Mouse (Mus musculus): ENCODE results near the gene Slc35f3. TPM values are rescaled to one million over a fixed set of nuclear protein-coding genes. Genes with fewer than 3 reads are reported as not detected.

Slc35f3 gene
- 10 to 100 TPM; 34.4 to 38.4 TPM for total RNA-seq (2021)
- long read RNA-seq, experiment 1, transcript Slc35f3-201 (7 exons, 2,309 nt): major isoform, 16 of 42 reads
- long read RNA-seq, experiment 1, partial matches to known transcripts: 14 of 42 reads
- long read RNA-seq, experiment 1, other reads (novel, unspliced or antisense): 12 of 42 reads
- long read RNA-seq, experiment 2, transcript Slc35f3-201 (7 exons, 2,309 nt): major isoform, 30 of 60 reads
- long read RNA-seq, experiment 2, partial matches to known transcripts: 14 of 60 reads
- long read RNA-seq, experiment 2, other reads (novel, unspliced or antisense): 16 of 60 reads

DNA sequence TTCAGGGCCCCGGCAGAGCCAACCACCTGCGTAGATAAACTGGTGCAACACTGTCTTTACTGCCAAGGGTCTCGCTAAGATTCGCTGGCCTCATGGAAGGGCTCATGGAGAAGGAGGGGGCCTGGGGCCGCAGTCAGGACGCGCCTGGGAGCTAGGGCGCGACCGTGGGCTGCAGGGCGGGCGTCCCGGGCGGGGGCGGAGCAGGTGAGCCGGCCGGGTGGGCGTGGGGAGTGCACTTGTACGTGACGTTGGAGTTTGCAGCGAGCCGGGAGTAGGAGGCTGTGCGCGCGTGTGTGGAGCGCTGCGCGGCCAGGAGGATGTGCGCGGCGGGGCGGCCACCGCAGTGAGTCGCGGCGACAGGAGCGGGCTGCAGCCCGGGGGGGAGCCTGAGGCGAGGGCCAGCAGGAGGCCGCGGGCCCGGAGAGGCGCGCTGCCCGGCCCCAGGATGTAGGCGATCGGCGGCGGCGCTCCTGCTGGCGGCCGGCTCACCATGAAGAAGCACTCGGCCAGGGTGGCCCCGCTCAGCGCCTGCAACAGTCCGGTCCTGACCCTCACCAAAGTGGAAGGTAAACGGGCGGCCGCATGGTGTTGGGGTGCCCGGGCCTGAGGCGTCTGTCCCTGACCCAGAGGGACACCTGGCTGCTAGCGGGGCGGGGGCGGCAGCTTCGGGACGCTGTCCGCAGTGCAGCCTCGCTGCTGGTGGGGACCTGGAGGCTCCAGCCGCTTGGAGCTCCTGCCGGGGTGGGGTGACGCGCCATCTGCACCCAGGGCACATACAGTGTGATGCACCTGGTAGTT is at the start of gene Slc35f3:
TSS of gene Slc35f3 (plus strand) at position 263 of the 798 bp plus-strand sequence.
- DNase-seq (ENCODE audit: low spot score in 2 of 2): peak; percentile 49 to 54

DNA sequence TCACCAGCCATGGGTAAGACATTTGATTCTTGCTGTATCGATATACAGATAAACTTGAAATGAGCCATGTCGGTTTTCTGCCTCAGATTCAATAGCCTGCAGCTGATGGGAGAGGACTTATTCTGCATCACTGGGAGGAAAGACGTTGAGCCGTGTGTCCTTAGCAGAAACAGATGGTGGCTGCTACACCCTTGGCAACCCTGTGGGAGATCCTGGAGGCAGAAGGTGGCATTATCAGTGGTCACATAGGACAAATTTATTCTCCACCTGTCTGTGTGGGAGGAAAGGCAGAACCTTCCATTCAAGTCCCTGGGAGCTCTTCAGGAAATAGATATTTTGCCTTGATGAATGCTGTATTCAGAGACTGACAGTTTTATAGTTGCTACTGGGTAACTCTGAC is 47.9 kb upstream of the Slc35f3 start:
- no peak for DNase-seq (ENCODE audit: low spot score in 2 of 2)

DNA sequence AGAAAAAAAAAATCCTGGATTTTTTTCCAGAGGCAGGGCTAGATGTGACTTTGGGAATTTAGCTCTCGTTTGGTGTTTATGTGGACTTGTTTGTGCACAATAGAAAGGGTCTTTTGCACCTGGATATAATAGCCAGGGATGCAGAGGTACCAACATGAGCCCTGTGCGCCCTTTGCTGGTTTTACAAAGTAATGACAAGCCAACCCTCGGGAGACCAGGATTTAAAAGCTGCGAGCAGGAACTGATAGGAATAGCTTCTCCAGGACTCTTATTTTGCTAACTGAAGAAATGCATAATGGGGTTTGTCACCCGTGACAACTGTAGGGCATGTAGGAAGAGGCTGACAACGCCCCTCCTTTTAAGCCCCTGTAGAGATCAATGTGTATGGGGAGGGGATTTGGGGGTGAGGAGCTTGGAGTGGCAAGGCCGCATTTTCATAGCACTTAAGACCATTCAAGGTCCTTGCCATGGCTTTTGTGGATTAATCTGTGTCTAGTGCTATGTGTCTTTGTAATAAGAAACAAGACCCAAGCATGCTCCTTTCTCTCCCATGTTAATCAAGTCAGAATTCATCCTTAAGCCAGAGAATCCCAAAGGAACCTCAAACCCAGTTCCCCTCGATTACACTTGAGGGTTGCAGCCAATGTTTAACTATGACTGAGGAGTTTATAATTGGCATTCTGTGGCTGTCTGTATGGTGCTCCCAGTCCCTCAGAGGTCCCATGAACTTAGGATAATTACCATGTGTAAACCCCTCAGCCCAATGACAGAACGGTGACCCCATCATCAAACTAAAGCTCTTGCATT is 41.6 kb upstream of the Slc35f3 start:
- peak in 1 of 2 experiments; percentile 28 for DNase-seq (ENCODE audit: low spot score in 2 of 2)

DNA sequence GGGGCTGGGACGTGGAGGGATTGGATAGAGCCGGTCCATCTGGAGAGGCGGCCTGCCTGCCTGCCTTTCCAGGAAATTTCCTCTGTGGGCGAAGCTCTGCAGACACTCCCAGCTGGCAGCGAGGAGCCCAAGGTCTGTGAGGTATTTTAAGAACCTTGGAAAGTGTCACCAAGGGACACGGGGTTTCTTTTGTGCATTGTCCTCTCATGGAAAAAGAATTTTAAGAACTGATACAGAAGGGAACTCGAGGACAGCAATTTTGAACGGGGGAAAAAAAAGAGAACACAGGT is 41.0 kb upstream of the Slc35f3 start:
- peak; percentile 29 to 31 for DNase-seq (ENCODE audit: low spot score in 2 of 2)

DNA sequence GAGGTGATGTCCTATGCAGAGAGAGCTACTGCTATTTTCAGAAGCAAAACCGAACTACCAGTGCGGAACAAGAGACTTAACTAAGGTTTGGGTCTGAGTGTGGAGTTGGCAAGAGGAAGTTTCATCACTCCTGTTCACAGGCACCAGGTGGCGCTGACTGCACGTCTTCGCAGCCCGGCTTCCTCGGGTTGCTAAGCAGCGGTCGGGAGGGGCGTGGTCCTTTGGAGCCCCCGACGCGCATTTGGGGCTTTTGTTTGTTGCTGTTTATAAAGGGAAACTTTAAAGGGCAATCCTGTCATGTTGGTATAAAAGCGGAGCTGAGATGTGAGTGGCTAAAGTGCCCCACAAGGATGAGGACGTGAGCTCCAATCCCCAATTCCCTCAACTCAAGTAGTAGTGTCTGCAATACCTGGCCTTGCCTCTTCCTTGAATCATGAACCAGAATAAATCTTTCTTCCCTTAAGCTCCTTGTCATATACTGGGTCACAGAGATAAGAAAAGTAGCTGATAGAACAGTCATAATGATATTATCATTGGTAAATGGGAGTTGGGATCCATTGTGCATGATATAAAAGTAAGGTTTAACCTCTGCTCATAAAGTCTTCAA is 40.1 kb upstream of the Slc35f3 start:
- peak; percentile 75 to 84 for DNase-seq (ENCODE audit: low spot score in 2 of 2)

DNA sequence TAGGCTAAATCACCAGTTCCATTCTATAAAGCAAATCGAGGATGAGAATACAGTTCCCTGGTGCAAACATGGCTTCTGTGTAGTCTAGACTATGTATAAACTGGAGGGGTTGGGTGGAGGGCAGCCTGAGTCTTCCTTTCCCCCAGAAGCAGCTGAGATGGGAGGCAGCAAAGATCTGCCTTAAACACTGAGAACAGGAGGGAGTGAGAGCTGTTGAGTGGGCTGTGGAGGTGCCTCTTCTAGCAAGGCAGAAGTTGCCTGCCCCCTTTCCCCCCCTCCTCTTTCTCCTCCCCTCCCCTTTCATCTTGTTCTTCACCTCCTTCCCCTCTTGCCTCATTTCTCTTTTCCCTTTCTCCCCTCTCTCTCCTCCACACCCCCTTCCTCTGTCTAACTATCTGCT is 33.2 kb upstream of the Slc35f3 start:
- no peak for DNase-seq (ENCODE audit: low spot score in 2 of 2)

DNA sequence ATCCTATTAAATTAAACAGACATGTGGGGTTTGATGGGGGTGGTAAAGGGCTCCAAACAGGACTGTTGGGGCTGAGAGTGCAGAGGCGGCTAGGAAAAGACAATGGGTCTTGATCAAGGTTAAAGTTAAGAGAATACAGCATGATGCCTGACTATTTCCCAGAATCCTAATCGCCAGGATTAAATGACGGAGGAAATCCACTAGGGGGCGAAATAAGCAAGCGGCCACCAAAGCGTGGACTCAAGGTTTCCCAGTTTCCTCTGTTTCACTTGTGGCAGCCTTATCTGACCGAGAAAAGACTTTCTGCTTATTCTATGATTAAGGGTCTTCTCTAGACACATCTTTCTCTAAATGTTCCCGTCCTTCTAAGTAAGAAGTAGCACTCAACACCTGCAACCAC is 31.2 kb upstream of the Slc35f3 start:
- no peak for DNase-seq (ENCODE audit: low spot score in 2 of 2)

DNA sequence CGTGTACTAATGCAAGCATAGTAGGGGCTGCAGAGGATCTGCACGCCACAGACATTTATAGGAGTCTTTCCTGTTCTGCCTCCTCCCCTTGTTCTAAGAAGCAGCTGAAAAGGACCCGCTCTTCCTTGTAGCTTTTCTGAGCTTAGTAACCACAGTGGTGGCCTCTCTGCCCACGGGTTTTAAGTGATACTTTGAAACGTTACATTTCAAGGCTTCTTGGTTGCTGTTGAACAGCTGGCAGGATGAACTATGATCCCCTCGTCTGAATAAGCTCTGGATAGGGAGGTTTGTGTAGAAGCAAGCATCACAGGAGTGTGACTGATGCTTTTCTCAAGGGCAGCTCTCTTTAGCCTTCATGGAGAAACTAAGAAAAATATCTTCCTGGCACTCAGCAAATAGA is 28.6 kb upstream of the Slc35f3 start:
- DNase-seq (ENCODE audit: low spot score in 2 of 2): no peak

DNA sequence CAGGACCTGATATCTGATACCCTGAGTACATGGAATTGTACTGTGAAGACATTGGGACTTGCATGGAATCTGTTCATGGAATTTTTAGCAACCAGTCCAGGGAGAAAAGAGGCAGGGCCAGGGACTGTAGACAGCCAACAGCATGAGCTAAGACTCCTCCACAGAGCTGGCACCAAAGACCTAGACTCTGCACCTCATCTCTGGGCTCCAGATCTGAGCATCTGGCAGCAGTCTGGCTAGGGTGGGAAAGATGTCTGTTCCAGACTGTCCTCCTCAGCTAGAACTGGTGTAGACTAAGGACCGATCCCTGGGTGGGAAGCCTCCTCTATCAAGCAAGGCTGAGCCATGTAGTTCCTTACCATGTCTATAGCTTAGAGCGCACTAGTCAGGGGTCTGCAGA is 25.9 kb upstream of the Slc35f3 start:
- DNase-seq (ENCODE audit: low spot score in 2 of 2): peak; percentile 26 to 28

DNA sequence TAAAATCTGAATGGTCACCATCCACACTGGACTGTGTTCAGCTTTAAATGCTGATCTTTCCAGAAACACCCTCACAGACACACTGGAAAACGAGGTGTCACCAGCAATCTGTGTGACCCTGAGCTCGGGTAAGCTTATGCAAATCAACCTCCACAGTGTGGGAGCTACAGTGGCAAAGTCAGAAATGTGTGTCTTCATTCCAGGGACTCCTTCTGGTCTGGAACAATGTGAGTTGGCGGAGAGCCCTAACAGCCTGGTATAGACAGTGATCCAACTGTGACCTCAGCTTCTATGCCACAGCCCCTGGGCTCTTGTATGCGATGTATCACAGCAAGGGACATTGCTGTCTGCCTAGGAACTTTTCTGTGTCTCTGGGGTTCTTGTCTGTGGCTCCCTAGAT is 25.3 kb upstream of the Slc35f3 start:
- DNase-seq (ENCODE audit: low spot score in 2 of 2): peak; percentile 55 to 65

DNA sequence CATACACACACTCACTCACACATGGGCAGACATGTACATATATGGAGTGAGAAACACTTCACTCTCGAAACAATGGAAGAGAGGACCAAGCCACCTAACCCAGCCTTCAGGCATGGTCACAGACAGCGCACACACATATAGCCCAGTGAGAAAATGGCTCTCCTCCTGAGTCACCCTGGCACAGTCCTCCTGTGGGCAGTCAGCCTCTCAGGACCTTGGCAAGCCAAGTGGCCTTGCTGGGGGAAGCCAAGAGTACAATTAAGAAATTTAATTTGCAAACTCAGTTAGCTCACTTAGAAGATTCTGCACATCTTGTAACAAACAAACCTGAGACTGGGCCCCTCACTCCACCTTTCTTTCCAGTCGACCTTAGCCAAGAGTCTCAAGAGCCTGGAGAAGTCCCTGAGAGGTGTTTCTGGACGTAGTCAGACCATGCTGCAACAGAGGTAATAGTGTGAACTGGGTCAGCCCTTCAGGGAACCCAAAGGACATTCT is 23.4 kb upstream of the Slc35f3 start:
- no peak for DNase-seq (ENCODE audit: low spot score in 2 of 2)

DNA sequence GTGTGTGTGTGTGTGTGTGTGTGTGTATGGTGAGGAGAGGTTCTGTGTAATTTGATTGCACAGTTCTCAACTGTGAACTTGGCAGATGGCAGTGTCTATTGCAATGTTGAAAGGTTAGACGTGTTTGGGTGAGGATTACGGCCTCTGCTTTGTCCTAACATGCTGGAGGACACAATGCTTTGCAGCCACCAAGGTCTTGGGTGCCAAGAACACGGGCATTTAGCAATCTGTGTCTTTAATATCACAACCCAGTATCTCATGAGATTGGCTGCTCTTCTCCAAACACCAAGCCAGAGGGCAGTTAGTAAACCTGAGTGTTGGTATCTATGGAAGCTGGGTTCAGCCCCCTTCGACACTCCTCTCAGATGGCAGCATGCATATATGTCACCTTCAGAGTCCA is 22.5 kb upstream of the Slc35f3 start:
- no peak for DNase-seq (ENCODE audit: low spot score in 2 of 2)

DNA sequence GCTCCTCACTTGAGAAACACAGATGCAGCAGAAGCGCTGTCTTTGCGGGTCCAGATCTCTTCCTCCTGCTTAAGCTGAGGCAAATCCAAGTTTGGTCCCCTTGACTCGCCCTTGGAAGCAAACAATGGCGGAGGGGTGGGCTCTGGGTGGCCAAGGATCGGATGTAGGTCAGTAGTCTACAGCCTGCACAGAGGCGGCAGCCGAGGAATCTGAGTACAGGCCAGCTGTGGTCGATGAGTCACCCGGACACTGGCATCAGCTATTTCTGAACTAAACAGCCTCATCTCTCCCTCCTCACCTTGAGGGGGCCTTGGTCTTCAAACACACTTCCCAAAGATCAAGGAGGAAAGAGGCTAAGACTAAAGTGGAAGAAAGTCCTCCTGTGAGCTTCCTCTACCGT is 6.4 kb upstream of the Slc35f3 start:
- DNase-seq (ENCODE audit: low spot score in 2 of 2): no peak

DNA sequence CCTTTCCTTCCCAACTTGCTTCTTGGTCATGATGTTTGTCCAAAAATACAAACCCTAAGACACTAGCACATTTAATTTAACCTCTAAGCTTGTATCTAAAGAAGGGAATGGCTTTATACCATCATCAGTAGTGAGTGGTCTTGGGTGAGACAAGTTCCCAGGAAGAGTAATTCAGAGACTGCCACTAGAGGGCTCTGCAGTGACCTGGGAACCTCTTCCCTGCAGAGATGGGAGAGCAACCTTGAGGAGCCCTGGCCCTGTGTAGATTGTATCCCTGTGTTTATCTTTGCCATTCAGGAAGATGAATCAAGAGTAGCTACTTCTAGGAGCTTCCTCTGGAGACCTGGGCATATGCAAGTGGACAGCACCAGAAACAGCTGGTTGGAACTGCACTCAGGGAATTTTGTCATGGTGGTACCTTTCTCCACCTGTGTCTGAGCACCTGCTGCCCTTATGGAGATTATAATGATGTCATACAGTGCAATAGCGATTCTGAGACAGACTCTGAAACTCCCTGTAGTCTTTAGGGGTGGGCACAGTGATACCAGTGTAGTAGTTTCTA is 993 bp upstream of the Slc35f3 start:
- DNase-seq (ENCODE audit: low spot score in 2 of 2): peak; percentile 15 to 55

DNA sequence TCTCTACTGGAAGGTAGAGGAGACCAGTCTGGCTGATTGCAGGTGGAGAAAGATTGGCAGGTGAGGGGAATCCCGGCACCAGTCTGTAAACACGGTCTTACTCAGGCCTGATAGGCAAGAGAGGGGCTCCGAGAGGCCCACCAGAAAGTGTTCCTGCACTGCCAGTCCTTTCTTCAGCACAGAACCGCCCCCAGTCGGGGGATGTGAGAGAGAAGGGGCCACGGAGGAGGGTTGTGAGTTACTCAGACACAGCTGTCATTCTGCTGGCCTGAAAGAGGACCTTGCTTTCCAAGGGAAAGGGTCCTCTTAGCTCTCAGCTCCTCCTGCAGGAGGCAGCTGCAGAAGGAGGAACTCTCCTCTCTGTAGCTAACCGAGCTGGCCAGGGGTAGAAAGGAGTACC is 975 bp downstream of the Slc35f3 start:
- DNase-seq (ENCODE audit: low spot score in 2 of 2): peak in 1 of 2 experiments; percentile 12

DNA sequence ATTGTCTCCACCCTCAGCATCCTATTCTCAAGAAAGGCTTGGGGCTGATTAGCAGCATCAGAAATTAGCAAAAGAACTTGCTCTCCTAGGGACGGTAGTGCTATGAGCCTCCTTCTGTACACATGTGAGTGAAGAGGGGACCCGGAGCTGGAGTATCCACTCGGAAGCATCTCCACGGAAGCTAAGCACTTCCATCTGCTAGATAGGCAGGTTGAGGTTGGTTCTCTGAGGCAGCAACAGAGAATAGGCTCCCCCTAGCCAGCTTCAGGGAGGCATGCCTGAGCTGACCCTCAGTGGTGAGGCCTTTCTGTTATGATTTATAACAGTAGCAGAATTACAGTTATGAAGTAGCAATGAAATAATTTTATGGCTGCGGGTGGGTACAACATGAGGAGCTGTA is 2.0 kb downstream of the Slc35f3 start:
- DNase-seq (ENCODE audit: low spot score in 2 of 2): no peak

DNA sequence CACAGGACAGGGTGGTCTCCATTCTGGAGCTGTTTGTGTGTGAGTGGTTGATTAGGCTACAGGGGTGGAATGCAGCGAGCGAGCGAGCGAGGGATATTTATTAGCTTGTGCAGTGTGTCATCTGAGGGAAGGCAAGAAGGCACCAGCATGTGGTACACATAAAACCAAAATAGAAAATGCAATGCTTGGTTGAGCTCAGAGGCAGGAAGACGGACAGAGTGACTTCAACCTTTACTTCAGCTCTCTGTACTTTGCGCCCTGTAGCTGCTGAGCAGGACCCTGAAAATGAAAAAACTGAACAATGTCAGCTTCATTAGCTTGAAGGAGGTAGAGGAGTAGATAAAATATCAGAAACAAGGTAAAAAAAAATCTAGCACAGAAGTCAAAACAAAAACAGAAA is 3.2 kb downstream of the Slc35f3 start:
- DNase-seq (ENCODE audit: low spot score in 2 of 2): no peak

DNA sequence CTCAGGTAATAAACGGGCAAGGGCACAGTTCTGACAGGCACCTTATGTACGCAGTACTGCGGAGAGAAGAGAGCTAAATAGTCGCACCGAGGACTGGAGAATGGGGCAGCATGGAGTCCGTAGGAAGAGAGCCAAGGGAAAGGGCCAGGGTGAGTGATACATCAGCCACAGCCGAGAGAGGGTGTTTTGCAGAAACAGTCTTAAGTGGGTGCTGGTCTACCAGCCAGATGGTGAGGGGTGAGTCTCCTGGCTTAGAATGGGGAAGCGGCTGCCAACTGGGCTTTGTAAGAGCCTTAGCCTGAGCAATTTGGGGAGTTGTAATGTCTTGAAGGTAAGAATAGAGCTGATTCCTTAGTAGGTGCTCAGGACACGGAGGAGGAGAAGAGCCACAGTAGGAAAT is 8.8 kb downstream of the Slc35f3 start:
- DNase-seq (ENCODE audit: low spot score in 2 of 2): no peak

DNA sequence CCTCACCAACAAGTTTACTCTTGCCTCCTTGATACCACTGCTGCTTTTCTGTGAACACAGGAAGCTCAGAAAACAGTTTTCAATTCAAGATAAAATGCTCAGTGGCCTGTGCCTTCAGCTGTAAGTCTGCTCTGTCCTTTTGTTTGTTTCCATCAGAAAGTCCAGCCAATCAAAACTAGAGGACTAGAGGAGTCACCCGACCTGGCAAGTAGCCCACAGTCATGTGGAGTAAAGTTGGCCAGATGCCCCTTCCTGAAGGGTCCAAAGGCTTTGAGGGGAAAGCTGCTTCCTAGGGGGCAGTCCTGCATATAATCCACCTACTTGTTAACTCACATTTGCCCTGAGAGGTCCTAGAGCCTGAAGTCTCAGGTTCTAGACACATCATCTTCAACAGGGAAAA is 10.7 kb downstream of the Slc35f3 start:
- DNase-seq (ENCODE audit: low spot score in 2 of 2): peak; percentile 36 to 58

DNA sequence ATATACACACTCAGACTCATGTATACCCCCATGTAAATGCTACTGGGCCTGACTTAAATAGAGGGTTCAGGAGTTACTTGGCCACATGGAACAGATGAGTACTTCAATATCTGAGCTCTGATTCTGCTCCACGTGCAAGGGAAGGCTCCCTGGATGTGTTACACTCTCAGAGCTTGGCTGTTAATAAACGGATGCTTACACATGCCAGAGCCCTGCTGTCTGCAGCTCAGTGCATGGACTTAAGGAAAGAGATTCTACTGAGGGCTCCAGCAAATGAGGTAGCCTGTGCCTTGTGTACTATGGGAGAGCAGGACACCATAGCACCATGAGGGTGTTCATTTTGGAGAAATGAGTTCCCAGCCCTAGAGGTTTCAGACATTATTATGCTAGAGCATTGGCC is 26.6 kb downstream of the Slc35f3 start:
- DNase-seq (ENCODE audit: low spot score in 2 of 2): no peak

DNA sequence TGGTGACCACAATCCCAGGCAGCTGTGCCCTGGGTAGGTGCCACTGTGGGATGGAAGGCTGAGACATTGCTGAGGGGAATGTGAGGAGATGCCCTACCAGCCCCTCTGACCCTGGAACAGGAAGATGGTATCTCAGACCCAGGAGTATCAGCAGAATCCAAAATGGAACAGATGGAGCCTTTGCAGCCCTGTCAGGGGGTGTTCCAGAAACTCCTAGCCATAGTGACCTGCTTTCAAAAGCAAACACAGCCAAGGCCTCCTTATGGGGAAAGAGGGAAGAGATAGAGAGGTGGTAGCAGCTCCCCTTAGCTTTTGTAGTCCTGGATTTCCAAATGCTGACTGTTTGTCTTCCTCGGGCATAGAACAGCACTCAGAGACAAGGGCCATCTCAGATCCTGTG is 27.8 kb downstream of the Slc35f3 start:
- DNase-seq (ENCODE audit: low spot score in 2 of 2): no peak
